Mouse (Mus musculus) neural tube, embryonic 12.5 days (tissue): ENCODE results near the gene Ralgps1. TPM values are rescaled to one million over a fixed set of nuclear protein-coding genes. Genes with fewer than 3 reads are reported as not detected.

Source experiments
- ATAC-seq: fragments of 200-750 bp; cut with Nextera tagmentation; 2 replicates; pipeline ENCODE4 v1.8.0; 2017; ENCODE audit warnings: low read depth, mild to moderate bottlenecking, moderate TSS enrichment, moderate library complexity; ENCODE audit not compliant: low FRiP score
- H3K27ac ChIP-seq: fragments of 300-500 bp; sonication (generic); 2 replicates; pipeline ENCODE4 v1.5.1; 2016
- H3K27me3 ChIP-seq: fragments of 300-500 bp; sonication (generic); replicated peaks from 2 replicates; pipeline ENCODE4 v1.6.1; 2016; ENCODE audit warnings: mild to moderate bottlenecking
- H3K36me3 ChIP-seq: fragments of 300-500 bp; sonication (generic); 2 replicates; pipeline ENCODE4 v1.6.1; 2016; ENCODE audit warnings: mild to moderate bottlenecking
- H3K4me1 ChIP-seq: fragments of 300-500 bp; sonication (generic); 2 replicates; pipeline ENCODE4 v1.6.1; 2016
- H3K4me2 ChIP-seq: fragments of 300-500 bp; sonication (generic); replicated peaks from 2 replicates; pipeline ENCODE4 v1.6.1; 2016; ENCODE audit warnings: mild to moderate bottlenecking
- H3K4me3 ChIP-seq: fragments of 300-500 bp; sonication (generic); 2 replicates; pipeline ENCODE4 v1.5.1; 2016
- H3K9ac ChIP-seq: fragments of 300-500 bp; sonication (generic); 2 replicates; pipeline ENCODE4 v1.6.1; 2016; ENCODE audit warnings: mild to moderate bottlenecking
- H3K9me3 ChIP-seq: fragments of 300-500 bp; sonication (generic); 2 replicates; pipeline ENCODE4 v1.6.1; 2016; ENCODE audit warnings: mild to moderate bottlenecking
- WGBS: fragments of 180-500 bp; shearing (Covaris S2); methylation state at CpG from one replicate; pipeline ENCODE4 v1.1.7; 2016; 5-methylcytosine and 5-hydroxymethylcytosine counted together
- polyA plus RNA-seq: library from polyadenylated mRNA; unstranded; fragments of >200 nt; fragmentation: Nextera tagmentation; extraction: Ambion mirVana; gene quantifications from 2 replicates; pipeline ENCODE4 v1.2.1, GENCODE M21; 2016

Gene Ralgps1
- polyA plus RNA-seq, 1 experiment from 2014 or later: 25.9 TPM

DNA sequence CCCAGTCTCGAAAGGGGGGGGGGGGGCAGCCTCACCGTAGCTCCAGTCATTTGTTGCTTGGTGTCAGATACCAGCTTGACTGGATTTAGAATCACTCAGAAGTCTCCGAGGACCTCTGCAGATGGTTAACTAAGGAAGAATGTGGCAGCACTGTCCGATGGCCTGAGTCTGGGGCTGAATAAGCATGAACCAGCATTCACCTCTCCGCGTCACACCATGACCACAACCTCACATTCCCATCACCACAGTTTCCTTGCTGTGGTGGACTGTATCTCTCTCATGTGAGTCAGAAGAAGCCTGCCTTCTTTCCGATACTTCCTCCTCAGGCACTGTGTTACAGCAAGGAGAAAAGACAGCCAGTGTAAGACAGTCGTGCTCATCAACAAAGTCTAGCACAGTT is 12.1 kb downstream of the Ralgps1 start:
- Histone ChIP-seq H3K9me3 (0 out of 2 replicates have a peak, but pooled peaks cover 4% of the 10 kb centered on the region), H3K4me1 (no peaks in the 10 kb centered on the region), H3K9ac (no peak overlapping the region), H3K27ac (no peak overlapping the region), H3K4me2 (no peak overlapping the region), H3K27me3 (no peaks in the 10 kb centered on the region), H3K4me3 (no peak overlapping the region), H3K36me3 (0 out of 2 replicates have a peak, but pooled peaks cover 5% of the 10 kb centered on the region)
- WGBS: 94% methylated on average over 8 of the region's 8 CpGs
- no peak for ATAC-seq

DNA sequence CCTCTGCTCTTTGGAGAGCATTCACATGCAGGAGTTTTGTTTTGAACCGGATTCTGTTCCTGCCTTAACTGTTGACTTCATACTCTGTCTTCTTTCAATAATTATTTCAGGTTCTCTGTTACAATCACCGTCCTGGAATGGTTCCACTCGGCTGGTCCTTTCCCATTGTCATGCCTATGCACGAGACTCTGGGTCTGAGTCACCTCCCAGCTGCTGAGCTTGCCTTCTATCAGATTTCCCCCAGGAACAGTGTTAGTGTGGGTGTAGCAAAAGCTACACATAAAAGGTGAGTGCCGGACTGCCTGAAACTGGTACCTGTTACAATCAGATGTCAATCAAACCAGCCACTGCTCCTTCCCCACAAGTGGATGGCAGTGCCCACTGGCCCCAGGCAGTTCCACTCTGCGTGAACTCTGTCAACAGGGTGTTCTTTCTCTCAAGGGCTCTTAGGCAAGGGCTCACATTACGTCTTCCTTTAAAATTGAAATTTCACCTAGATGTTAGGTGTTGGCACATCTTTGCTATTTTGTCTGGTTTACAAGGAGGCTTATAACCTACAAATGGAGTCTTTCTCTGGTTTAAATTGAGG is 13.9 kb downstream of the Ralgps1 start:
- H3K27ac ChIP-seq: no peak overlapping the region
- 0 out of 2 replicates have a peak, but pooled peaks cover 4% of the 10 kb centered on the region for H3K9me3 ChIP-seq
- H3K27me3 ChIP-seq: no peaks in the 10 kb centered on the region
- WGBS: 89% methylated on average over 7 of the region's 7 CpGs
- no peak overlapping the region for H3K4me3 ChIP-seq
- no peak for ATAC-seq
- no peak overlapping the region for H3K9ac ChIP-seq
- no peak overlapping the region for H3K4me2 ChIP-seq
- H3K4me1 ChIP-seq: no peaks in the 10 kb centered on the region
- H3K36me3 ChIP-seq: 0 out of 2 replicates have a peak, but pooled peaks cover 5% of the 10 kb centered on the region

DNA sequence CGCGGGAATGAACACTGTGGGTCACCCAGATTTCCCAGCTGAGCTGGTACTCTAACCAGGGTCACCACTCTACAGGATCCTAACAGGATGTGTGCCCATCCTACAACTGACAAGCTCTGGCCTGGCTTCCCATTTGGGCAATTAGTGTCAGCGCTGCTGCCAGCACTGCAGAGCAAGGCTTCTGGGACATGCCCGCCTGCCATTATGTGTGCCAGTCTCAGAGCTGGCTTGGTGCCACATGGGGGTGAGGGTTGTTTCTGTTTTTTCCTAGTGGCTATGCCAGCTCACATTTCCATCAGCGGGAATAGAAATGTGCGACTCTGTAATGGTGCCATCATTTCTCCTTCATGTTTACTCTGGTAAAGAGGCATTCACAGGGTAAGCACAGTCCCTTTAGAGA is 15.7 kb downstream of the Ralgps1 start:
- H3K9me3 ChIP-seq: 0 out of 2 replicates have a peak, but pooled peaks cover 4% of the 10 kb centered on the region

DNA sequence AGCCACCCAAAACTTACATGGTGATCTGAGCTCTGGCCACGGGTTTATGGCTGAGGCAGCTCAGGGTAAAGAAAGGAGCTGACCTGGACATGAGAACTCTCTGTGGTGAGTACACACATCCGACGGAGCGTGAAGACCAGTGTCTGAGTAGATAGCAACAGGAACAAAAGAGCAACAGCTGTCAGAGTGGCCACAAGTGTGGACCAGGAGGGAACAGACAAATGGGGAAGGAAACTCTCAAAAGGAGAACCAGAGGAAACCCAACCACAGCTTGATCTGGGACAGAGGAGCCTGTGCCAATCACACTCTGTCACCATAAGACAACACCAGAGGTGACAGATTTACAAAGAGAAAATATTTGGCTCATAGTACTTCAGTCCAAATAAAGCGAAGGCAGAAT is 17.9 kb downstream of the Ralgps1 start:
- no peaks in the 10 kb centered on the region for H3K9me3 ChIP-seq
- H3K27me3 ChIP-seq: no peaks in the 10 kb centered on the region
- no peak overlapping the region for H3K4me2 ChIP-seq
- no peak overlapping the region for H3K9ac ChIP-seq
- H3K4me1 ChIP-seq: peaks cover 4% of the 10 kb centered on the region; the same call in 1 of the 2 replicates
- no peak overlapping the region for H3K27ac ChIP-seq
- H3K36me3 ChIP-seq: 0 out of 2 replicates have a peak, but pooled peaks cover under 1% of the 10 kb centered on the region
- WGBS: 60% methylated on average over 5 of the region's 5 CpGs
- ATAC-seq: no peak
- H3K4me3 ChIP-seq: no peak overlapping the region

More for the DNA sequence above, 15.7 kb downstream of the Ralgps1 start:
- Histone ChIP-seq H3K4me3 (no peak overlapping the region), H3K4me1 (peaks cover 4% of the 10 kb centered on the region; the same call in 1 of the 2 replicates), H3K27me3 (no peaks in the 10 kb centered on the region), H3K36me3 (0 out of 2 replicates have a peak, but pooled peaks cover 5% of the 10 kb centered on the region), H3K4me2 (no peak overlapping the region), H3K27ac (no peak overlapping the region), H3K9ac (no peak overlapping the region)
- 93% methylated on average over 6 of the region's 6 CpGs for WGBS
- ATAC-seq: no peak

DNA sequence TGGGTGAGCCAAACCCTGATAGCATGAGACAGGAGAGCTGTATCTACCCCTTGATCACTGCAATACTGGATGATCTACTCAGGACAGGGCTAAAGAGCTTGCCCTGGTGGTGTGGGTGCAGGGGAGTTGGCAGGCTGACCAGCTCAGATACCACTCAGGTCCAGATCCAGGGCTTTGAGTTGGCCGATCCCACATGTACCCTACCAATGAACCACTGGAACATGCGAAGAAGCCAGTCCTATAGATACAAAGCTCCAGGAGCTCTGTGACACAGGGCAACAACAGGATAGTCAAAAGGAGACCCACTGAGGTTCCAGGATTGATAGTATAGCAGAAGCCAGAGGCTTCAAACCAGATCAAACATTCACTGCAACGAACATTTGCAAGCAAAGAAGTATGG is 19.8 kb downstream of the Ralgps1 start:
- no peaks in the 10 kb centered on the region for H3K9me3 ChIP-seq
- no peaks in the 10 kb centered on the region for H3K36me3 ChIP-seq
- 92% methylated on average over 3 of the region's 3 CpGs for WGBS
- ATAC-seq: no peak
- H3K27me3 ChIP-seq: no peaks in the 10 kb centered on the region
- H3K4me2 ChIP-seq: no peak overlapping the region
- no peak overlapping the region for H3K27ac ChIP-seq
- H3K9ac ChIP-seq: no peak overlapping the region
- no peak overlapping the region for H3K4me3 ChIP-seq
- peaks cover 9% of the 10 kb centered on the region for H3K4me1 ChIP-seq

DNA sequence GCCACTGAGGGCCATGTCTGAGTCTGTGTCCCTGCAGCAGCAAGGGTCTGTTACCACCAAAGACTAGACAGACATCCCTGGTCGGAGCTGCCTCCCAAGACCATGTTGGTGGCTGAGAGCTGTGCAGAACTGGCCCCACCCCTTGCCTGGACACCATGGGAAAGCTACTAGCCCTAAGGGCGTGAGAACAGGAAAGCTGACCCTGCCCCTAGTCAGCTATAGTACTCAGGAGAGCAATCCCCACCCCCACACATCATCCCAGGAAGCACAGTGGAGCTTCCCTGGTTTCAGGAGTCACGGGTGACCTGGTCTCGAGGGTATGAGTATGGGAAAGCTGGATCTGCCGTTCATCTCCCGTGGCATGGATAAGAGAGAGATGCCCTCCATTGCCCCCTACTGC is 20.4 kb downstream of the Ralgps1 start:
- no peak overlapping the region for H3K4me2 ChIP-seq
- no peak overlapping the region for H3K27ac ChIP-seq
- H3K4me3 ChIP-seq: no peak overlapping the region
- H3K9ac ChIP-seq: no peak overlapping the region
- peaks cover 9% of the 10 kb centered on the region for H3K4me1 ChIP-seq
- no peaks in the 10 kb centered on the region for H3K27me3 ChIP-seq
- no peak for ATAC-seq
- WGBS: 78% methylated on average over 6 of the region's 6 CpGs
- H3K9me3 ChIP-seq: no peaks in the 10 kb centered on the region
- no peaks in the 10 kb centered on the region for H3K36me3 ChIP-seq

DNA sequence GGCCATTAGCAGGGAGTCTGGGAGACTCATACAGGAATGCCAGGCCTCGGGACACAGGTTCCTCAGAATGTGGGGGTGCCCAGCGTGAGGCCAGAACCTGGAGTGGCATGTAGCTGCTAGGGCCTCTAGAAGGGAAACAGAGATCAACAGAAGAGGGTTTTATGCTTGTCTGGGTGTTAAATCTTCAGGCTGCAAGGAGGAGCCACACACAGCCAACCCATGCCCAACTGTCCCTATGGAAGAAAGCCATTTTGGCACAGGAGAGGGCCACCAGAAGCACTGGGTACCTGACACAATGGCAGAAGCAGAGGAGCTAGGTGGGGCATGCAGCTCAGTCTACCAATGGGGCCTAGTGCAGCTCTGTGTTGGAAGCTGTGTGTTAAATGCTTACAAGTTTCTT is 21.7 kb downstream of the Ralgps1 start:
- Histone ChIP-seq H3K4me1 (peaks cover 13% of the 10 kb centered on the region), H3K27me3 (no peaks in the 10 kb centered on the region), H3K27ac (no peak overlapping the region), H3K9ac (no peak overlapping the region), H3K4me3 (no peak overlapping the region), H3K9me3 (no peaks in the 10 kb centered on the region), H3K36me3 (no peaks in the 10 kb centered on the region), H3K4me2 (no peak overlapping the region)
- 44% methylated on average over 2 of the region's 2 CpGs for WGBS
- no peak for ATAC-seq

DNA sequence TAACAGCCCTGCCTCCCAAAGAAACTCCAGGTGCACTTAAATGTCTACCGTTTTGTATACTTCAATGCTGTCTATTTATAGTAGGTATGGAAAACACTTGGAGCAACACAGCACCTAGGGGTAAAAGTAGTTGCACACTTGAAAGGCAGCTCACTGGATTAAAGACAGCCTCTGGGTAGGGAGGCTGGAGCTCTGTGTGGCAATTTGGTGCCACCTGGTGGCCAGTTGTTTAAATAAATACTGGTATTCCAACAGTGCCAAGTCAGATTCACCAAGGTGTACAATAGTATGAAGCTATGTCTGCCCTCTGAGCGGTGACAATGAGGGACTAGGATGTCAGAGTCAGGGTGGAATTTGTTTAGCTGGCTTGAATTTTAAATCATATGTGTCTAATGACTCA is 22.2 kb downstream of the Ralgps1 start:
- Histone ChIP-seq H3K36me3 (no peaks in the 10 kb centered on the region), H3K27me3 (no peaks in the 10 kb centered on the region), H3K4me2 (no peak overlapping the region), H3K9me3 (no peaks in the 10 kb centered on the region), H3K27ac (no peak overlapping the region), H3K4me1 (peaks cover 14% of the 10 kb centered on the region), H3K4me3 (no peak overlapping the region), H3K9ac (no peak overlapping the region)
- WGBS: 31% methylated on average over 2 of the region's 2 CpGs
- ATAC-seq: no peak

DNA sequence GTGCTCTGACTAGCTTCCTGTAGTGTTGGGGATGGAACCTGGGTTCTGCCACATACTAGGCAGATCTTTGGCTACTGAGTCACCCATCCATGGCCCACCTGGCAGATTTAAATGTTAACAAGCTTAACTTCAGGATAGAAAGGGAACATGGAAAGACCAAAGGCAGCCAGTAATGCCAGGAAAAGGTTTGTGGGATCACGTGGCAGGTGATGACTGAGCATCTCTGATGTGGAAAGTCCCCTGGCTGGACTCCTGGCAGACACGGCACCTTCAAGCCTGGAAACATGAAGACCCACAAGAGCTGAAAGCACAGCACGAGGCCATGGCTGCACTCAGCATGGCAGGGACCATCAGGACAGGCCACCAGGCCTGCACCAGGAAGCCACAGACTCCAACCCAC is 23.0 kb downstream of the Ralgps1 start:
- no peaks in the 10 kb centered on the region for H3K9me3 ChIP-seq
- no peak overlapping the region for H3K4me2 ChIP-seq
- H3K4me3 ChIP-seq: no peak overlapping the region
- no peaks in the 10 kb centered on the region for H3K27me3 ChIP-seq
- no peak for ATAC-seq
- H3K4me1 ChIP-seq: peaks cover 14% of the 10 kb centered on the region
- no peaks in the 10 kb centered on the region for H3K36me3 ChIP-seq
- H3K9ac ChIP-seq: no peak overlapping the region
- WGBS: 90% methylated on average over 3 of the region's 3 CpGs
- no peak overlapping the region for H3K27ac ChIP-seq

DNA sequence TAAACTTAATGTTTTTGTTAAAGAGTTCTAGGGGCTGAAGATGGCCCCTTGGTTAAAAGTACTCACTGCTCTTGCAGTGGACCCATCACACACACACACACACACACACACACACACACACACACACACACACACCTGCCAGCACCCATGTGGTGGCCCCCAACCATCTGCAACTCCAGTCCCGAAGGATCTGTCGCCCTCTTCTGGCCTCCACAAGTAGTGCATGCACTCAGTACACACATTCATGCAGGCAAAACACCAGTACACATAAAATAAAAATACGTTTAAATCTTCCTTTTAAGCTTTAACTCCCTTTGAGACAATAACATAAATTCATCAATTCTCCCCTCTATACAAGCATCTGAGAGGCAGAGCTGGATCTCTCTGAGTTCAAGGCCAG is 23.7 kb downstream of the Ralgps1 start:
- Histone ChIP-seq H3K9ac (no peak overlapping the region), H3K4me2 (no peak overlapping the region), H3K27me3 (no peaks in the 10 kb centered on the region), H3K4me3 (no peak overlapping the region), H3K36me3 (no peaks in the 10 kb centered on the region), H3K27ac (no peak overlapping the region), H3K4me1 (peaks cover 14% of the 10 kb centered on the region), H3K9me3 (no peaks in the 10 kb centered on the region)
- WGBS: 38% methylated on average over 3 of the region's 3 CpGs
- ATAC-seq: no peak

DNA sequence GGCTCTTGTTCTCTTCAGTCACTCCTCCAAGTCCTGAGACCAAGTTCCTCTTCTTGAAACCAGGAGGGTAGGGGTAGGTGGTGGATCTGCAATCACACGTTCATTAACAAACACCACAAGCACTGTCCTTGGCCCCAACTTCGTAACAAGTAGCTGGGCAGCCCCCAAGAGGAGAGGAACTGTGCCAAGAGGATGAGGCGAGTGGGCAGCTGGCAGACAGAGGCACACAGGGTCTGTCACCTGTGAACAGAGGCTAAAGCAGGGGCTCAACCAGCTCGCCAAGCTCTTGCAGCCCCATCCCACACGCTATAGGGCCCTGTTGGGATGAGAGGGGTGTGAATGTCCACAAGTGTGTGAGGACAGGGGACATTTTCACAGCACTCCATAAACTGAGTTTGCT is 24.5 kb downstream of the Ralgps1 start:
- Histone ChIP-seq H3K36me3 (no peaks in the 10 kb centered on the region), H3K27ac (no peak overlapping the region), H3K4me3 (no peak overlapping the region), H3K9me3 (no peaks in the 10 kb centered on the region), H3K4me1 (peaks cover 14% of the 10 kb centered on the region), H3K27me3 (no peaks in the 10 kb centered on the region), H3K4me2 (no peak overlapping the region), H3K9ac (no peak overlapping the region)
- 87% methylated on average over 5 of the region's 5 CpGs for WGBS
- no peak for ATAC-seq

DNA sequence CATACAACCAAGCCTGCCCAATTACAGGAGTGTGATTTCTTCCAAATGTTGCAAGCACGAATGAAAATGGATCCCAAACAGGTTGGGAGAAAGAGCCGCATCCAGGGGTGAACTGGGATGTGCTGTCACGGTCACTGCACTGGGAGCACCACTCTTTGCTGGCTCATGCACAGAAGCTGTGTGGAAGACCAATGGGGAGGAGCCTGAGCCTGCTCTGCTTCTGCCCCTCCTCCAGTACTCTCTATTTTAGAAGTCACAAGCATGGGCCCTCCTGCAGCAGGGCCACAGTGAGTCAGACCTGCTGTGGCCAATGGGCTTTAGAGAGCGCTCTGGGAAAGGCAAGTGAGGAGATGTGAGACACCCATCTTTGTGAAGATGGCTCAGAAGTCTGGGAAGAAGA is 25.3 kb downstream of the Ralgps1 start:
- ATAC-seq: no peak
- H3K9ac ChIP-seq: no peak overlapping the region
- no peaks in the 10 kb centered on the region for H3K27me3 ChIP-seq
- H3K4me1 ChIP-seq: peaks cover 12% of the 10 kb centered on the region
- H3K36me3 ChIP-seq: no peaks in the 10 kb centered on the region
- H3K9me3 ChIP-seq: no peaks in the 10 kb centered on the region
- no peak overlapping the region for H3K4me3 ChIP-seq
- 78% methylated on average over 4 of the region's 4 CpGs for WGBS
- no peak overlapping the region for H3K4me2 ChIP-seq
- no peak overlapping the region for H3K27ac ChIP-seq

DNA sequence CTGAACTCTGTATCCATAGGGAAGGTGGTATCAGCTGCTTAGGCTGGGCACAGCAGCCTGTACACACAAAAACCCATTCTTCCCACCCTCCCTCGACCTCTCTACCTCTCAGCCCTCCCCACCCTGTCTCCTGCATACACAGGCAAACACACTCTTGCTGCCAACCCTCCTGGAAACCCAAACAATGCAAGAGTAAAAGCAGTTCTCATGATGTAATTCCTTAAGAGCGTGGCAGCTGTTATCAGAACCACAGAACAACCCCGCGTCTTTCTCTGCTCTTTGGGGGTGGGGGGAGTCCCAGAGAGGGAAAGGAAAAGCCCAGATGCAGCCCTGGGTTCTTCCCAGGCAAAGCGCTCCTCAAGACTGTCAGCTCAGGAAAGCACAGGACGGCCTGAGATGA is 25.8 kb downstream of the Ralgps1 start:
- Histone ChIP-seq H3K9ac (no peak overlapping the region), H3K27me3 (no peaks in the 10 kb centered on the region), H3K4me1 (peaks cover 10% of the 10 kb centered on the region), H3K9me3 (no peaks in the 10 kb centered on the region), H3K36me3 (peaks cover 2% of the 10 kb centered on the region; the same call in 1 of the 2 replicates), H3K27ac (no peak overlapping the region), H3K4me3 (no peak overlapping the region), H3K4me2 (no peak overlapping the region)
- 78% methylated on average over 6 of the region's 6 CpGs for WGBS
- no peak for ATAC-seq
